Comparison of ENCODE assay signal across 16 mouse cellular contexts in genomic region chr10:59236486-59236885, GRCm38 (mm10). TPM values are rescaled to one million over a fixed set of nuclear protein-coding genes. Genes with fewer than 3 reads are reported as not detected.
A peak's percentile ranks its signal among the peaks of the same experiment; 100 is the strongest.
DNase-seq lines count a peak whose midpoint lies in the region; ATAC-seq and TF ChIP-seq lines count a peak whose summit lies in the region.
"Had no signal": no experiment of that assay in that cellular context is flagged by ENCODE, and none has a peak within 500 bp of the region (broad histone marks: within the 10 kb centered on the region; RNA-seq: fewer than 3 reads in every experiment).

No protein-coding gene starts in this region.

- peak overlapping the region; percentile 85 for H3K9ac ChIP-seq in CH12.LX (ENCODE audit: insufficient read depth, low read depth)
- H3K9ac ChIP-seq: embryonic facial prominence, embryonic 12.5 days; lung, embryonic 15.5 days had no signal

- H3K4me2 ChIP-seq in CH12.LX (ENCODE audit: insufficient read depth, low read depth, poor library complexity, severe bottlenecking): peak overlapping the region; percentile 90
- H3K4me2 ChIP-seq: embryonic facial prominence, embryonic 12.5 days; lung, embryonic 15.5 days had no signal

- TF ChIP-seq POLR2A in CH12.LX (IDR thresholded peaks at IDR 0.05; ENCODE audit: low read depth, low read length): peak; percentile 22; the same call in 1 of the 2 replicates

- H3K4me3 ChIP-seq in CH12.LX (replicated peaks in 1 of 3; ENCODE audit: low read depth in 2 of 3, low read length in 2 of 3, poor library complexity in 1 of 3): no peak overlapping the region
- H3K4me3 ChIP-seq: embryonic facial prominence, embryonic 12.5 days; forebrain, embryonic 10.5 days; limb, embryonic 10.5 days; lung, embryonic 15.5 days had no signal

- no peaks in the 10 kb centered on the region for H3K27me3 ChIP-seq in CH12.LX (replicated peaks)
- H3K27me3 ChIP-seq: embryonic facial prominence, embryonic 12.5 days; lung, embryonic 15.5 days had no signal

- no peaks in the 10 kb centered on the region for H3K36me3 ChIP-seq in CH12.LX (replicated peaks in 1 of 2; ENCODE audit: control insufficient read depth in 1 of 2, insufficient read depth in 1 of 2, low read length in 1 of 2)
- H3K36me3 ChIP-seq: embryonic facial prominence, embryonic 12.5 days; forebrain, embryonic 10.5 days; limb, embryonic 10.5 days; lung, embryonic 15.5 days had no signal

- TF ChIP-seq EP300 in CH12.LX (IDR thresholded peaks at IDR 0.05; ENCODE audit: low read length): peak; percentile 99

- H3K9me3 ChIP-seq in CH12.LX (replicated peaks; ENCODE audit: low read length): peaks cover 9% of the 10 kb centered on the region
- H3K9me3 ChIP-seq: embryonic facial prominence, embryonic 12.5 days; forebrain, embryonic 10.5 days; limb, embryonic 10.5 days; lung, embryonic 15.5 days had no signal

- no peaks in the 10 kb centered on the region for H3K79me2 ChIP-seq in CH12.LX (replicated peaks; ENCODE audit: control insufficient read depth, extremely low read depth, insufficient read depth, poor library complexity, severe bottlenecking)

- ATAC-seq in common myeloid progenitor, adult 5-6 weeks (replicated peaks; ENCODE audit: low read depth, poor library complexity, severe bottlenecking): peak; percentile 90
- ATAC-seq: intestine, postnatal 0 days had no signal

- H3K4me1 ChIP-seq in CH12.LX (ENCODE audit: control insufficient read depth in 1 of 2, insufficient read depth in 2 of 2): peaks cover 26 to 60% of the 10 kb centered on the region in 2 experiments
- H3K4me1 ChIP-seq: embryonic facial prominence, embryonic 12.5 days; forebrain, embryonic 10.5 days had no signal

- TF ChIP-seq RAD21 in CH12.LX (IDR thresholded peaks at IDR 0.05; ENCODE audit: low read depth, low read length): peak; percentile 2

- H3K27ac ChIP-seq in CH12.LX (ENCODE audit: insufficient read depth, low read depth): peak overlapping the region; percentile 97
- H3K27ac ChIP-seq: embryonic facial prominence, embryonic 12.5 days; forebrain, embryonic 10.5 days; limb, embryonic 10.5 days; lung, embryonic 15.5 days had no signal

- peak; percentile 72 to 88 for DNase-seq in adrenal gland, adult (ENCODE audit: inconsistent age in 2 of 2, low spot score in 1 of 2)
- no peak for DNase-seq in adrenal gland, postnatal 4 days (ENCODE audit: low spot score in 2 of 2)
- peak; percentile 95 for DNase-seq in CH12.LX (ENCODE audit: extremely low read depth)
- DNase-seq in lung, postnatal 4 days: peak; percentile 48 to 57
- DNase-seq in kidney, postnatal 14 days: no peak
- DNase-seq in frontal cortex, postnatal 25 days (ENCODE audit: low spot score in 2 of 2): no peak
- DNase-seq in retina, postnatal 1 day: no peak
- DNase-seq: cerebellum, adult 9-11 months; heart, postnatal 36 days; right cerebral cortex, postnatal 25 days had no signal

- in situ Hi-C loops in CH12.LX (cut with MboI; ENCODE audit: low pct_ligation_motif_present, low pct_unique_long_range_greater_than_20kb, low sequenced_read_pairs): no loop called here

- TF ChIP-seq CTCF in CH12.LX (conservative IDR thresholded peaks at IDR 0.05 in 1 of 2, IDR thresholded peaks at IDR 0.05 in 1 of 2; ENCODE audit: low read depth in 2 of 2, low read length in 2 of 2): no peak

- dilution Hi-C loops in CH12.LX (cut with MboI; ENCODE audit: extremely low pct_ligation_motif_present, extremely low pct_unique_long_range_greater_than_20kb, low sequenced_read_pairs): no loop called here

TF ChIP-seq in CH12.LX, 34 proteins besides CTCF, POLR2A, EP300 and RAD21:
- no peak for TF ChIP-seq USF1 (IDR thresholded peaks at IDR 0.05; ENCODE audit: low read depth, low read length)
- no peak for TF ChIP-seq USF2 (conservative IDR thresholded peaks at IDR 0.05; ENCODE audit: low read depth, low read length)
- peak; percentile 97 for TF ChIP-seq TCF12 (IDR thresholded peaks at IDR 0.05; ENCODE audit: low read depth, low read length)
- no peak for TF ChIP-seq UBTF (IDR thresholded peaks at IDR 0.05; ENCODE audit: low read depth, low read length)
- no peak for TF ChIP-seq HCFC1 (IDR thresholded peaks at IDR 0.05; ENCODE audit: low read depth, low read length)
- TF ChIP-seq E2F4 (IDR thresholded peaks at IDR 0.05; ENCODE audit: insufficient replicate concordance, low read depth, low read length): no peak
- peak; percentile 90 for TF ChIP-seq MEF2A (IDR thresholded peaks at IDR 0.05; ENCODE audit: borderline replicate concordance, low read depth, low read length)
- TF ChIP-seq GABPA (IDR thresholded peaks at IDR 0.05; ENCODE audit: insufficient replicate concordance, low read depth, low read length): no peak
- peak; percentile 92 for TF ChIP-seq BHLHE40 (IDR thresholded peaks at IDR 0.05; ENCODE audit: low read depth, low read length)
- TF ChIP-seq CHD2 (IDR thresholded peaks at IDR 0.05; ENCODE audit: low read length): peak; percentile 95
- TF ChIP-seq PAX5 (IDR thresholded peaks at IDR 0.05; ENCODE audit: low read length): no peak
- TF ChIP-seq NRF1 (IDR thresholded peaks at IDR 0.05; ENCODE audit: low read depth, low read length): peak; percentile 38; the same call in 1 of the 2 replicates
- TF ChIP-seq ETS1 (conservative IDR thresholded peaks at IDR 0.05; ENCODE audit: low read depth, low read length): peak; percentile 98
- peak; percentile 98 for TF ChIP-seq RCOR1 (conservative IDR thresholded peaks at IDR 0.05; ENCODE audit: low read depth, low read length)
- TF ChIP-seq SMC3 (IDR thresholded peaks at IDR 0.05; ENCODE audit: low read depth, low read length): peak; percentile 13; the same call in 1 of the 2 replicates
- no peak for TF ChIP-seq ZNF384 (IDR thresholded peaks at IDR 0.05; ENCODE audit: low read depth, low read length)
- TF ChIP-seq SIN3A (IDR thresholded peaks at IDR 0.05; ENCODE audit: low read length): peak; percentile 81
- no peak for TF ChIP-seq POLR2AphosphoS2 (IDR thresholded peaks at IDR 0.05; ENCODE audit: low read depth, low read length)
- 0 out of 2 replicates have a peak, but pooled peaks have one; percentile 36 for TF ChIP-seq NELFE (IDR thresholded peaks at IDR 0.05; ENCODE audit: low read depth, low read length)
- TF ChIP-seq ELF1 (IDR thresholded peaks at IDR 0.05; ENCODE audit: low read depth, low read length): no peak; the same call in 1 of the 2 replicates
- peak; percentile 40; the same call in 1 of the 2 replicates for TF ChIP-seq ZMIZ1 (IDR thresholded peaks at IDR 0.05; ENCODE audit: low read depth, low read length)
- TF ChIP-seq MAZ (IDR thresholded peaks at IDR 0.05; ENCODE audit: low read depth, low read length): peak; percentile 94
- 0 out of 2 replicates have a peak, but pooled peaks have one; percentile 42 for TF ChIP-seq MXI1 (IDR thresholded peaks at IDR 0.05; ENCODE audit: low read depth, low read length)
- no peak for TF ChIP-seq KAT2A (IDR thresholded peaks at IDR 0.05; ENCODE audit: insufficient replicate concordance, low read length)
- peak; percentile 88 for TF ChIP-seq MAX (IDR thresholded peaks at IDR 0.05; ENCODE audit: low read length)
- TF ChIP-seq TBP (conservative IDR thresholded peaks at IDR 0.05; ENCODE audit: low read depth, low read length): peak; percentile 66; the same call in 1 of the 2 replicates
- no peak for TF ChIP-seq CHD1 (IDR thresholded peaks at IDR 0.05; ENCODE audit: low read depth, low read length)
- TF ChIP-seq ZKSCAN1 (IDR thresholded peaks at IDR 0.05; ENCODE audit: borderline replicate concordance, low read depth, low read length): no peak
- TF ChIP-seq JUND (conservative IDR thresholded peaks at IDR 0.05; ENCODE audit: low read depth, low read length): peak; percentile 98
- peak; percentile 76; the same call in 1 of the 2 replicates for TF ChIP-seq MAFK (IDR thresholded peaks at IDR 0.05; ENCODE audit: insufficient replicate concordance, low read length)
- TF ChIP-seq IRF4 (IDR thresholded peaks at IDR 0.05; ENCODE audit: low read depth, low read length): peak; percentile 100
- TF ChIP-seq ZC3H11A (IDR thresholded peaks at IDR 0.05; ENCODE audit: low read depth, low read length): 0 out of 2 replicates have a peak, but pooled peaks have one; percentile 24
- TF ChIP-seq JUN (IDR thresholded peaks at IDR 0.05; ENCODE audit: insufficient read depth, low read depth, low read length): peak; percentile 99
- TF ChIP-seq MYC (IDR thresholded peaks at IDR 0.05; ENCODE audit: low read depth, low read length): peak; percentile 89
TF ChIP-seq in CH12.LX: peak in this region for 21.

RNA-seq across cellular contexts. Expression of gene Sowahc, which starts 14.7 kb away (rescaled TPM):
- 10 to 100 TPM; 22.6 to 23.2 TPM for total RNA-seq in adrenal gland, postnatal 4 days (2021)
- total RNA-seq in CH12.LX (2012; rRNA removed) (25.1 and 25.9 TPM in 2 replicates), CH12.LX (2014; rRNA removed) (50.0 and 52.2 TPM in 2 replicates)
- 19.1 and 19.9 TPM in 2 replicates for polyA plus RNA-seq in CH12.LX (2012; ENCODE audit: insufficient read length, low read depth)
- total RNA-seq in common myeloid progenitor, adult 5-6 weeks (2017): 1.0 and 4.2 TPM in 2 replicates

RNA-seq across cellular contexts. Expression of gene Sept10, which starts 14.8 kb away (rescaled TPM):
- total RNA-seq in adrenal gland, postnatal 4 days (2021): 10 to 100 TPM; 63.2 to 64.6 TPM
- total RNA-seq in CH12.LX (2012; rRNA removed) (8.5 and 10.3 TPM in 2 replicates), CH12.LX (2014; rRNA removed) (13.1 and 14.9 TPM in 2 replicates)
- polyA plus RNA-seq in CH12.LX (2012; ENCODE audit: insufficient read length, low read depth): 6.9 and 8.9 TPM in 2 replicates
- total RNA-seq in common myeloid progenitor, adult 5-6 weeks (2017): 3.1 and 5.0 TPM in 2 replicates

Comparison
In these comparisons a context has a peak if more than half of its experiments do, and no peak if none do; other contexts are left out.
1. DNase-seq: peak in adrenal gland, adult (2 of 2), CH12.LX (single experiment) and lung, postnatal 4 days (2 of 2); none in adrenal gland, postnatal 4 days (0 of 2), kidney, postnatal 14 days (single experiment), frontal cortex, postnatal 25 days (0 of 2) and retina, postnatal 1 day (single experiment).
2. RNA of gene Sept10, which starts 14.8 kb away (total RNA-seq): 63.2 to 64.6 TPM in adrenal gland, postnatal 4 days; 8.5 to 14.9 TPM in CH12.LX and 3.1 to 5.0 TPM in common myeloid progenitor, adult 5-6 weeks; every median in the first group is over 4 times any median in the second.